Mouse (Mus musculus): Measurements from ENCODE around the gene Rps6.

DNA sequence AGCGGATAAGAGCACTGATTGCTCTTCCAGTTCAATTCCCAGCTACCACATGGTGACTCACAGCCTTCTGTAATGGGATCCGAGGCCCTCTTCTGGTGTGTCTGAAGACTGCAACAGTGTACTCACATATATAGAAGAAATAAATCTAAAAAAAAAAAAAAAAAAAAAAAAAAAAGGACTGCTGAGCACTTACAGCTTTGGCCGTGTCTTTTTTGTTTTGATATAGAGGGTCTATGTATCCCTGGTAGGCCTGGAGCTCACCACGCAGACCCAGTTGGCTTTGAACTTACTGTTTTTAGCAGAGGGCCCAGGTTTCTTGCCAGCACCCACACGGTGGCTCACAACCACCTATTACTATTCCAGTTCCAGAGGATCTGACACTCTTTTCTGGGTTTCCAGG is 6.9 kb upstream of the Rps6 start:
- TF ChIP-seq CTCF (IDR thresholded peaks at IDR 0.05; ENCODE audit: extremely low read depth, insufficient read depth, insufficient read length, insufficient replicate concordance) (no peak), POLR2A (IDR thresholded peaks at IDR 0.05; ENCODE audit: low read depth, low read length) (no peak)
